Mouse (Mus musculus) C2C12 (cell line): ENCODE results near the gene Commd8. TPM values are rescaled to one million over a fixed set of nuclear protein-coding genes. Genes with fewer than 3 reads are reported as not detected.

Experiments used
- H3K27me3 ChIP-seq: one replicate; pipeline ENCODE4 v1.6.1; 2011; ENCODE audit not compliant: control insufficient read depth, insufficient read depth, insufficient read length
- H3K36me3 ChIP-seq: one replicate; pipeline ENCODE4 v1.6.1; 2011; ENCODE audit not compliant: control insufficient read depth, insufficient read depth
- H3K4me3 ChIP-seq: one replicate; pipeline ENCODE4 v1.5.1; 2011; ENCODE audit warnings: mild to moderate bottlenecking, control low read depth; ENCODE audit not compliant: poor library complexity, insufficient read depth, severe bottlenecking
- H3K79me2 ChIP-seq: one replicate; pipeline ENCODE4 v1.6.1; 2011; ENCODE audit not compliant: control insufficient read depth, insufficient read depth
- H3K79me3 ChIP-seq: one replicate; pipeline ENCODE4 v1.6.1; 2011; ENCODE audit warnings: low read depth, control low read depth
- H3ac ChIP-seq: one replicate; pipeline ENCODE3; 2011; ENCODE audit warnings: low read depth; ENCODE audit not compliant: control insufficient read depth, insufficient read length
- CEBPB ChIP-seq: IDR thresholded peaks from one replicate; pipeline ENCODE4 v1.6.1; 2011; ENCODE audit warnings: low read depth, mild to moderate bottlenecking, control low read depth, moderate library complexity
- CTCF ChIP-seq: IDR thresholded peaks from one replicate; pipeline ENCODE4 v1.5.1; 2011; ENCODE audit not compliant: control insufficient read depth, insufficient read depth, insufficient read length
- FOSL1 ChIP-seq: IDR thresholded peaks from one replicate; pipeline ENCODE4 v1.8.0; 2011; ENCODE audit warnings: mild to moderate bottlenecking, low read length; ENCODE audit not compliant: poor library complexity, insufficient read depth, severe bottlenecking
- MAX ChIP-seq: IDR thresholded peaks from one replicate; pipeline ENCODE4 v1.6.1; 2011; ENCODE audit warnings: mild to moderate bottlenecking, control low read depth
- MYOD1 ChIP-seq: IDR thresholded peaks from one replicate; pipeline ENCODE4 v1.6.1; 2011; ENCODE audit warnings: low read depth; ENCODE audit not compliant: control insufficient read depth, insufficient read length
- MYOG ChIP-seq: IDR thresholded peaks from one replicate; pipeline ENCODE4 v1.6.1; 2011; ENCODE audit not compliant: control insufficient read depth, insufficient read length; ENCODE audit errors: extremely low read depth
- USF1 ChIP-seq: IDR thresholded peaks from one replicate; pipeline ENCODE4 v1.6.1; 2011; ENCODE audit warnings: low read depth, mild to moderate bottlenecking, control low read depth, moderate library complexity
- polyA plus RNA-seq: library from polyadenylated mRNA; unstranded; fragments of >200 nt; fragmentation: generic; extraction: Trizol; gene quantifications from one replicate; pipeline ENCODE4 v1.2.1, GENCODE M21; 2012; ENCODE audit warnings: missing spikeins

Gene Commd8
- polyA plus RNA-seq, 1 experiment: 26.4 TPM

- Histone ChIP-seq H3K4me3 (no peak overlapping the region), H3K36me3 (peaks cover 7% of the 10 kb centered on the region), H3K79me2 (no peaks in the 10 kb centered on the region), H3K79me3 (no peaks in the 10 kb centered on the region), H3K27me3 (no peaks in the 10 kb centered on the region), H3ac (no peak overlapping the region)
- no peak for TF ChIP-seq USF1
- TF ChIP-seq MYOD1: no peak
- TF ChIP-seq CTCF: no peak
- TF ChIP-seq MAX: no peak
- TF ChIP-seq MYOG: no peak
- TF ChIP-seq CEBPB: no peak
- TF ChIP-seq FOSL1: no peak
Measured at GRCm38 (mm10) chr5:72150870-72151269, 17.1 kb downstream of the Commd8 start.

- H3ac ChIP-seq: no peak overlapping the region
- no peaks in the 10 kb centered on the region for H3K27me3 ChIP-seq
- TF ChIP-seq USF1 (no peak), MYOD1 (no peak), MYOG (no peak), CTCF (no peak), FOSL1 (no peak), CEBPB (no peak), MAX (no peak)
- H3K79me2 ChIP-seq: no peaks in the 10 kb centered on the region
- H3K4me3 ChIP-seq: no peak overlapping the region
- peaks cover 4% of the 10 kb centered on the region for H3K36me3 ChIP-seq
- no peaks in the 10 kb centered on the region for H3K79me3 ChIP-seq
Measured at GRCm38 (mm10) chr5:72148679-72149078, 19.3 kb downstream of the Commd8 start.

- H3ac ChIP-seq: no peak overlapping the region
- H3K36me3 ChIP-seq: no peaks in the 10 kb centered on the region
- no peak overlapping the region for H3K4me3 ChIP-seq
- no peak for TF ChIP-seq USF1
- TF ChIP-seq CTCF: no peak
- no peak for TF ChIP-seq CEBPB
- TF ChIP-seq MYOD1: no peak
- TF ChIP-seq FOSL1: no peak
- no peak for TF ChIP-seq MAX
- TF ChIP-seq MYOG: no peak
- H3K79me3 ChIP-seq: no peaks in the 10 kb centered on the region
- no peaks in the 10 kb centered on the region for H3K79me2 ChIP-seq
- H3K27me3 ChIP-seq: no peaks in the 10 kb centered on the region
Measured at GRCm38 (mm10) chr5:72139619-72140018, 28.4 kb downstream of the Commd8 start.

- TF ChIP-seq MYOD1 (no peak), CTCF (no peak), MYOG (no peak), FOSL1 (no peak), CEBPB (no peak), MAX (no peak), USF1 (no peak)
- Histone ChIP-seq H3ac (no peak overlapping the region), H3K27me3 (no peaks in the 10 kb centered on the region), H3K4me3 (no peak overlapping the region), H3K79me2 (no peaks in the 10 kb centered on the region), H3K36me3 (no peaks in the 10 kb centered on the region), H3K79me3 (no peaks in the 10 kb centered on the region)
Measured at GRCm38 (mm10) chr5:72138256-72138655, 29.7 kb downstream of the Commd8 start.

GRCm38 (mm10) chr5:72133906-72134305, 34.1 kb downstream of the Commd8 start:
- no peak overlapping the region for H3ac ChIP-seq
- no peaks in the 10 kb centered on the region for H3K79me2 ChIP-seq
- no peak overlapping the region for H3K4me3 ChIP-seq
- H3K79me3 ChIP-seq: no peaks in the 10 kb centered on the region
- H3K36me3 ChIP-seq: no peaks in the 10 kb centered on the region
- peaks cover 3% of the 10 kb centered on the region for H3K27me3 ChIP-seq
- TF ChIP-seq USF1 (no peak), FOSL1 (no peak), MAX (no peak), CEBPB (no peak), MYOD1 (no peak), CTCF (no peak), MYOG (no peak)

- TF ChIP-seq CEBPB (no peak), FOSL1 (no peak), CTCF (no peak), USF1 (no peak), MYOG (no peak), MAX (no peak), MYOD1 (no peak)
- Histone ChIP-seq H3ac (no peak overlapping the region), H3K79me2 (no peaks in the 10 kb centered on the region), H3K79me3 (no peaks in the 10 kb centered on the region), H3K27me3 (no peaks in the 10 kb centered on the region), H3K36me3 (no peaks in the 10 kb centered on the region), H3K4me3 (no peak overlapping the region)
Measured at GRCm38 (mm10) chr5:72126681-72127080, 41.3 kb downstream of the Commd8 start.
